Mouse (Mus musculus) spleen, adult 2 months (tissue): ENCODE measurements around the gene Chek2. TPM values are rescaled to one million over a fixed set of nuclear protein-coding genes. Genes with fewer than 3 reads are reported as not detected.

Source experiments
- DNase-seq, 2 experiments: peaks; one replicate each; pipeline versions ENCODE4 v3.0.0 to v3.0.0-alpha.2; 2012 to 2021; ENCODE audit warnings: low spot score in 2 of 2, low read depth in 1 of 2
- H3K27ac ChIP-seq: fragments of 200-500 bp; 2 replicates; pipeline ENCODE4 v1.5.1; 2012; ENCODE audit warnings: low read length, inconsistent platforms; ENCODE audit not compliant: insufficient read depth
- H3K27me3 ChIP-seq: fragments of 200-500 bp; 2 replicates; pipeline ENCODE4 v1.6.1; 2012; ENCODE audit warnings: mild to moderate bottlenecking, moderate library complexity, low read length, inconsistent platforms; ENCODE audit not compliant: control insufficient read depth, insufficient read depth
- H3K36me3 ChIP-seq: fragments of 200-500 bp; 2 replicates; pipeline ENCODE4 v1.6.1; 2012; ENCODE audit warnings: mild to moderate bottlenecking, low read length, inconsistent platforms; ENCODE audit not compliant: control insufficient read depth, insufficient read depth
- H3K4me1 ChIP-seq: fragments of 200-500 bp; 2 replicates; pipeline ENCODE4 v1.6.1; 2011; ENCODE audit warnings: inconsistent platforms; ENCODE audit not compliant: control insufficient read depth, insufficient read depth, insufficient read length
- H3K4me3 ChIP-seq: fragments of 200-500 bp; 2 replicates; pipeline ENCODE4 v1.5.1; 2011; ENCODE audit warnings: mild to moderate bottlenecking, inconsistent platforms; ENCODE audit not compliant: insufficient read depth, insufficient read length; ENCODE audit errors: extremely low read depth
- CTCF ChIP-seq: fragments of 200-500 bp; IDR thresholded peaks from 2 replicates; pipeline ENCODE4 v1.5.1; 2011; ENCODE audit warnings: mild to moderate bottlenecking, inconsistent platforms; ENCODE audit not compliant: insufficient read depth, insufficient read length, insufficient replicate concordance; ENCODE audit errors: extremely low read depth
- POLR2A ChIP-seq: fragments of 200-500 bp; IDR thresholded peaks from 2 replicates; pipeline ENCODE4 v1.6.1; 2011; ENCODE audit warnings: low read depth, low read length, inconsistent platforms
- WGBS: fragments of 180-500 bp; shearing (Covaris S2); methylation state at CpG from one replicate; pipeline ENCODE4 v1.1.7; 2018; 5-methylcytosine and 5-hydroxymethylcytosine counted together
- polyA plus RNA-seq: library from polyadenylated mRNA; depleted of rRNA; stranded (reverse); fragments of >200 nt; gene quantifications from 2 replicates; pipeline ENCODE4 v1.2.3, GENCODE M21; 2012; rRNA removed

Chek2 gene
- 6.7 and 12.3 TPM in 2 replicates for polyA plus RNA-seq

- WGBS: 1% methylated on average over 41 of the region's 41 CpGs
- H3K4me3 ChIP-seq: peak within 1 kb of the TSS; percentile 92
- peak; percentile 33 for TF ChIP-seq POLR2A
- TF ChIP-seq CTCF: peak; percentile 17; the same call in 1 of the 2 replicates
- peak within 1 kb of the TSS; percentile 79 for H3K27ac ChIP-seq
- peak; percentile 96 to 97 for DNase-seq
- no peaks in the 10 kb centered on the region for H3K27me3 ChIP-seq
- H3K4me1 ChIP-seq: no peaks in the 10 kb centered on the region
- 0 out of 2 replicates have a peak, but pooled peaks cover 2% of the 10 kb centered on the region for H3K36me3 ChIP-seq
Measured at GRCm38 (mm10) chr5:110839678-110840365, at the start of gene Chek2, which contains the start of gene Hscb. Chek2 (plus strand) TSS chr5:110839979. Hscb (minus strand) TSS chr5:110839777.

DNA sequence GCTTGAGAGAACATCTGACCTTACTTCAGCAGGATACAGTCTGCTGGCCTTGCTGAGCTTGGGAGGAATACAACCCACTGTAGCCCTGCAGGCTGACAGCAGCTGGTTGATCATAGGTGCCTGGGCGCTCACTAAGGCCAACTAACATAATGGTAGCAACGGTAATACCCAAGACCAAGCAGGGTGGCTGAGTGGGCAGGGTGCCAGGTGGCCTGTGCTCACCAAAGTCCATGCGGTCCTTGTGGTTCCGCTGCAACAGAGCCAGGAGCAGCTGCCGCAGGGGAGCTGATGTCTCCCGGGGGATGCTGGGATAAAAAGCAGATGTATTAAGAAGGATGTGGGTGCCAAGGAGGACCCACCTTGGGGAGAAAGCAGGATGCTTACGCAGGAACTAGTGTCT lies 45.4 kb upstream of the Chek2 start:
- TF ChIP-seq POLR2A: no peak
- TF ChIP-seq CTCF: no peak
- WGBS: 96% methylated on average over 7 of the region's 7 CpGs
- H3K27me3 ChIP-seq: no peaks in the 10 kb centered on the region
- no peaks in the 10 kb centered on the region for H3K4me1 ChIP-seq
- peaks cover 36% of the 10 kb centered on the region for H3K36me3 ChIP-seq
- DNase-seq: no peak
- no peak overlapping the region for H3K27ac ChIP-seq
- H3K4me3 ChIP-seq: no peak overlapping the region

GRCm38 (mm10) chr5:110797696-110798095 lies 42.1 kb upstream of the Chek2 start:
- H3K36me3 ChIP-seq: peaks cover 25% of the 10 kb centered on the region
- no peaks in the 10 kb centered on the region for H3K4me1 ChIP-seq
- no peak overlapping the region for H3K4me3 ChIP-seq
- no peak overlapping the region for H3K27ac ChIP-seq
- no peak for TF ChIP-seq CTCF
- TF ChIP-seq POLR2A: no peak
- 57% methylated on average over 4 of the region's 4 CpGs for WGBS
- no peaks in the 10 kb centered on the region for H3K27me3 ChIP-seq
- no peak for DNase-seq

- peaks cover 3% of the 10 kb centered on the region; the same call in 1 of the 2 replicates for H3K36me3 ChIP-seq
- no peaks in the 10 kb centered on the region for H3K27me3 ChIP-seq
- H3K4me3 ChIP-seq: no peak overlapping the region
- WGBS: 90% methylated on average over 3 of the region's 3 CpGs
- TF ChIP-seq POLR2A (no peak), CTCF (no peak)
- no peaks in the 10 kb centered on the region for H3K4me1 ChIP-seq
- DNase-seq: no peak
- no peak overlapping the region for H3K27ac ChIP-seq
Measured at GRCm38 (mm10) chr5:110801036-110801624, 38.6 kb upstream of the Chek2 start.

GRCm38 (mm10) chr5:110802186-110802585 lies 37.6 kb upstream of the Chek2 start:
- TF ChIP-seq CTCF (no peak), POLR2A (no peak)
- 84% methylated on average over 4 of the region's 4 CpGs for WGBS
- H3K36me3 ChIP-seq: peaks cover 1% of the 10 kb centered on the region; the same call in 1 of the 2 replicates
- no peak overlapping the region for H3K27ac ChIP-seq
- H3K27me3 ChIP-seq: no peaks in the 10 kb centered on the region
- H3K4me1 ChIP-seq: no peaks in the 10 kb centered on the region
- no peak overlapping the region for H3K4me3 ChIP-seq
- no peak for DNase-seq

GRCm38 (mm10) chr5:110802809-110803208 lies 37.0 kb upstream of the Chek2 start:
- Histone ChIP-seq H3K27ac (no peak overlapping the region), H3K27me3 (no peaks in the 10 kb centered on the region), H3K4me3 (no peak overlapping the region), H3K4me1 (peaks cover 4% of the 10 kb centered on the region; the same call in 1 of the 2 replicates), H3K36me3 (peaks cover 1% of the 10 kb centered on the region; the same call in 1 of the 2 replicates)
- no peak for DNase-seq
- no peak for TF ChIP-seq POLR2A
- no peak for TF ChIP-seq CTCF
